Mouse (Mus musculus) retina, adult 2 months (tissue): Measurements from ENCODE around the gene Ifrd1.
"Not testable (repeated sequence)": the region's sequence is repeated elsewhere in the genome, so short reads cannot be mapped to it uniquely, and the experiment has no call there.

Experiments
- DNase-seq: peaks from one replicate; pipeline ENCODE4 v3.0.0-alpha.2; 2012; ENCODE audit warnings: low read depth, low spot score

The Ifrd1 gene

GRCm38 (mm10) chr12:40199795-40200402 is 48.4 kb downstream of the Ifrd1 start:
- peak; percentile 29 for DNase-seq

- DNase-seq, result no peak
Observed at GRCm38 (mm10) chr12:40199302-40199701, 49.0 kb downstream of the Ifrd1 start, which contains the start of gene Lsmem1. Gene Lsmem1 (minus strand): TSS chr12:40199490.

- DNase-seq, result no peak
Observed at GRCm38 (mm10) chr12:40198427-40198826, 49.9 kb downstream of the Ifrd1 start.

- no peak for DNase-seq
Observed at GRCm38 (mm10) chr12:40198019-40198418, 50.3 kb downstream of the Ifrd1 start.

GRCm38 (mm10) chr12:40197511-40197910 is 50.8 kb downstream of the Ifrd1 start:
- no peak for DNase-seq

- no peak for DNase-seq
Observed at GRCm38 (mm10) chr12:40185474-40185873, 62.8 kb downstream of the Ifrd1 start.

GRCm38 (mm10) chr12:40177089-40177488 is 71.2 kb downstream of the Ifrd1 start:
- no peak for DNase-seq

GRCm38 (mm10) chr12:40176158-40176557 is 72.1 kb downstream of the Ifrd1 start:
- no peak for DNase-seq

- DNase-seq, result not testable (repeated sequence)
Observed at GRCm38 (mm10) chr12:40175171-40175570, 73.1 kb downstream of the Ifrd1 start.

GRCm38 (mm10) chr12:40171637-40172036 is 76.7 kb downstream of the Ifrd1 start:
- DNase-seq, result no peak

GRCm38 (mm10) chr12:40169675-40170074 is 78.6 kb downstream of the Ifrd1 start:
- no peak for DNase-seq

GRCm38 (mm10) chr12:40164621-40165020 is 83.7 kb downstream of the Ifrd1 start:
- peak; percentile 8 for DNase-seq

- DNase-seq, result no peak
Observed at GRCm38 (mm10) chr12:40160777-40161176, 87.5 kb downstream of the Ifrd1 start.

- no peak for DNase-seq
Observed at GRCm38 (mm10) chr12:40154188-40154587, 94.1 kb downstream of the Ifrd1 start.

GRCm38 (mm10) chr12:40152353-40153069 is 95.8 kb downstream of the Ifrd1 start:
- DNase-seq, result no peak
